Comparison of ENCODE assay signal across 8 mouse cellular contexts in the genomic region with DNA sequence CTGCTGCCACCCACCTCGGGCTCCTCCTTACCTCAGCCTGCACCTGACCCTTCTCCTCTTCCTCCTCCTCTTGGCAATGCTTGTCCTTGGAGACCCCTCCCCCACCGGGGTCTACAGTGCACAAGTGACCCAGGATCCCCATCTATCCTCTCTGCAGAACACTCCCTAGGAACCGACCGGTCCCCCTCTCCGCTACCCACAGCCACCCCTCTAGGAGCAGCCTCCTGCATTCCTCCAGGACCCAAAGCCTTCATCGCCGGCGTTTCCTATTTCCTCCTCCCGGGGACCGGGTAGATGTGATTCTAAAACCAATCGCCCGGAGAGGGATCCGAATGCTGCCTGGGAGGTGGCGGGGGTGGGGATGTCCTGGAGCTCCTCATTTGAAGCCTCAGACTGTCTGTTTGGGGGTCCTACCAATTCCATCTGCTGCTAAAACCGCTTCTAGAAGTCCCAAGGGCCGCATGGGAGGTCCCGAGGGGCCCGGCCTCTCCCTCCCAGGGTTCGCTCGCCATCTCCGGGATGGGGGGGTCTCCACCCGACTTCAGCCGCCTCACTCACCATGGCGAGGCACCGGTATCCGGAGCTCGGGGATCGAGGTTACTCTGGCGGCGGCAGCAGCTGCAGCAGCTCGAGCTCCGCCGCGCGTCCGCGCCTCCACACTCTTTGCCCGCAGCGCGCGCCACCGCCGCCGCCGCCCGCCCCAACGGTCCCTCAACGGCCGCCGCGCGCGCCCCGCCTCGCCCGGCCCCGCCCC. TPM values are rescaled to one million over a fixed set of nuclear protein-coding genes. Genes with fewer than 3 reads are reported as not detected.
A peak's percentile ranks its signal among the peaks of the same experiment; 100 is the strongest.
DNase-seq lines count a peak whose midpoint lies in the region; ATAC-seq and TF ChIP-seq lines count a peak whose summit lies in the region.

No protein-coding gene starts in this region.

- H3K27me3 ChIP-seq in kidney, adult 2 months (replicated peaks; ENCODE audit: control insufficient read depth, insufficient read depth, low read length): no peaks in the 10 kb centered on the region
- H3K27me3 ChIP-seq in embryonic facial prominence, embryonic 13.5 days: no peaks in the 10 kb centered on the region
- no peaks in the 10 kb centered on the region for H3K27me3 ChIP-seq in intestine, embryonic 15.5 days (replicated peaks)

- peak overlapping the region; percentile 76 for H3K27ac ChIP-seq in kidney, adult 2 months (ENCODE audit: insufficient read depth, low read depth, low read length)
- peak overlapping the region; percentile 96 for H3K27ac ChIP-seq in embryonic facial prominence, embryonic 13.5 days
- H3K27ac ChIP-seq in intestine, embryonic 15.5 days: peak overlapping the region; percentile 96

- H3K9me3 ChIP-seq in embryonic facial prominence, embryonic 13.5 days: no peaks in the 10 kb centered on the region
- no peaks in the 10 kb centered on the region for H3K9me3 ChIP-seq in intestine, embryonic 15.5 days

- 1% methylated on average over 57 of the region's 57 CpGs for WGBS in kidney, adult 2 months
- WGBS in embryonic facial prominence, embryonic 13.5 days: under 1% methylated on average over 57 of the region's 57 CpGs
- under 1% methylated on average over 57 of the region's 57 CpGs for WGBS in intestine, embryonic 15.5 days

- no peak for DNase-seq in kidney, adult 2 months
- DNase-seq in kidney, postnatal 14 days: no peak
- peak; percentile 25 for DNase-seq in adrenal gland, postnatal 25 days
- peak; percentile 59 for DNase-seq in lung, postnatal 10 days
- peak; percentile 46 to 58 for DNase-seq in thymus, postnatal 10 days (ENCODE audit: low spot score in 2 of 2)
- DNase-seq in MN1 (ENCODE audit: low spot score): no peak

- H3K4me2 ChIP-seq in embryonic facial prominence, embryonic 13.5 days: peak overlapping the region; percentile 90
- peak overlapping the region; percentile 69 for H3K4me2 ChIP-seq in intestine, embryonic 15.5 days (replicated peaks)

- peak overlapping the region; percentile 85 for H3K4me3 ChIP-seq in kidney, adult 2 months (ENCODE audit: insufficient read depth, low read depth, low read length)
- peak overlapping the region; percentile 94 for H3K4me3 ChIP-seq in embryonic facial prominence, embryonic 13.5 days
- H3K4me3 ChIP-seq in intestine, embryonic 15.5 days (replicated peaks): peak overlapping the region; percentile 94

- ATAC-seq in embryonic facial prominence, embryonic 13.5 days (ENCODE audit: insufficient number of reproducible peaks, insufficient read depth, low FRiP score, low TSS enrichment, low read depth): no peak
- ATAC-seq in intestine, embryonic 15.5 days: no peak

- no peak for TF ChIP-seq CTCF in kidney, adult 2 months (conservative IDR thresholded peaks at IDR 0.05; ENCODE audit: insufficient read depth, insufficient read length, low read depth, low read length)

- H3K36me3 ChIP-seq in kidney, adult 2 months (ENCODE audit: control insufficient read depth, insufficient read depth, low read length): no peaks in the 10 kb centered on the region
- peaks cover 17% of the 10 kb centered on the region for H3K36me3 ChIP-seq in embryonic facial prominence, embryonic 13.5 days
- peaks cover 3% of the 10 kb centered on the region for H3K36me3 ChIP-seq in intestine, embryonic 15.5 days

- peak; percentile 8 for TF ChIP-seq POLR2A in kidney, adult 2 months (IDR thresholded peaks at IDR 0.05; ENCODE audit: low read depth, low read length)

- H3K9ac ChIP-seq in embryonic facial prominence, embryonic 13.5 days: peak overlapping the region; percentile 98
- H3K9ac ChIP-seq in intestine, embryonic 15.5 days: peak overlapping the region; percentile 97

- H3K4me1 ChIP-seq in kidney, adult 2 months (ENCODE audit: control insufficient read depth, insufficient read depth, low read length): peaks cover 14% of the 10 kb centered on the region
- peaks cover 47% of the 10 kb centered on the region for H3K4me1 ChIP-seq in embryonic facial prominence, embryonic 13.5 days
- peaks cover 36% of the 10 kb centered on the region for H3K4me1 ChIP-seq in intestine, embryonic 15.5 days (replicated peaks)

RNA-seq across cellular contexts. Expression of gene Calm3, which starts 0.5 kb away (rescaled TPM):
- polyA plus RNA-seq in kidney, adult 2 months (2012; rRNA removed): 305 and 325 TPM in 2 replicates
- 242 and 255 TPM in 2 replicates for total RNA-seq in adrenal gland, postnatal 25 days (2021)
- 104 and 111 TPM in 2 replicates for polyA plus RNA-seq in embryonic facial prominence, embryonic 13.5 days (2015; fragmentation: Nextera tagmentation; extraction: Ambion mirVana)
- 137 and 140 TPM in 2 replicates for polyA plus RNA-seq in intestine, embryonic 15.5 days (2015; fragmentation: Nextera tagmentation; extraction: Ambion mirVana)

RNA-seq across cellular contexts. Expression of gene Ptgir, which starts 17.2 kb away (rescaled TPM):
- 4.0 and 5.0 TPM in 2 replicates for polyA plus RNA-seq in kidney, adult 2 months (2012; rRNA removed)
- total RNA-seq in adrenal gland, postnatal 25 days (2021): 1.5 and 1.6 TPM in 2 replicates
- polyA plus RNA-seq in embryonic facial prominence, embryonic 13.5 days (2015; fragmentation: Nextera tagmentation; extraction: Ambion mirVana): 1.2 TPM in 2 replicates
- 2.8 and 3.0 TPM in 2 replicates for polyA plus RNA-seq in intestine, embryonic 15.5 days (2015; fragmentation: Nextera tagmentation; extraction: Ambion mirVana)

RNA-seq across cellular contexts. Expression of gene Pnmal2, which starts 21.0 kb away (rescaled TPM):
- 3.6 and 4.0 TPM in 2 replicates for polyA plus RNA-seq in kidney, adult 2 months (2012; rRNA removed)
- 26.9 and 36.1 TPM in 2 replicates for total RNA-seq in adrenal gland, postnatal 25 days (2021)
- polyA plus RNA-seq in embryonic facial prominence, embryonic 13.5 days (2015; fragmentation: Nextera tagmentation; extraction: Ambion mirVana): 10.5 and 10.9 TPM in 2 replicates
- 8.1 and 8.3 TPM in 2 replicates for polyA plus RNA-seq in intestine, embryonic 15.5 days (2015; fragmentation: Nextera tagmentation; extraction: Ambion mirVana)

RNA-seq across cellular contexts. Expression of gene Gng8, which starts 31.9 kb away (rescaled TPM):
- 3.6 and 3.7 TPM in 2 replicates for polyA plus RNA-seq in kidney, adult 2 months (2012; rRNA removed)
- 0.70 TPM in 1 of 2 replicates, not detected in the other for total RNA-seq in adrenal gland, postnatal 25 days (2021)
- polyA plus RNA-seq in embryonic facial prominence, embryonic 13.5 days (2015; fragmentation: Nextera tagmentation; extraction: Ambion mirVana): 19.9 and 32.0 TPM in 2 replicates
- polyA plus RNA-seq in intestine, embryonic 15.5 days (2015; fragmentation: Nextera tagmentation; extraction: Ambion mirVana): 7.4 and 8.3 TPM in 2 replicates

RNA-seq across cellular contexts. Expression of gene Pnmal1, which starts 36.0 kb away (rescaled TPM):
- polyA plus RNA-seq in kidney, adult 2 months (2012; rRNA removed): 0.01 and 0.06 TPM in 2 replicates
- 4.3 and 5.4 TPM in 2 replicates for total RNA-seq in adrenal gland, postnatal 25 days (2021)
- 1.2 and 1.7 TPM in 2 replicates for polyA plus RNA-seq in embryonic facial prominence, embryonic 13.5 days (2015; fragmentation: Nextera tagmentation; extraction: Ambion mirVana)
- polyA plus RNA-seq in intestine, embryonic 15.5 days (2015; fragmentation: Nextera tagmentation; extraction: Ambion mirVana): 3.0 and 3.1 TPM in 2 replicates

Comparison
In these comparisons a context has a peak if more than half of its experiments do, and no peak if none do; other contexts are left out.
1. DNase-seq: peak in adrenal gland, postnatal 25 days (single experiment), lung, postnatal 10 days (single experiment) and thymus, postnatal 10 days (2 of 2); none in kidney, adult 2 months (single experiment), kidney, postnatal 14 days (single experiment) and MN1 (single experiment).
2. Peak in every context shown above with its lines, with median percentiles within 50 percentile points of each other: H3K27ac ChIP-seq and H3K4me3 ChIP-seq.